27 mouse cellular contexts compared by ENCODE assay signal in the genomic region with DNA sequence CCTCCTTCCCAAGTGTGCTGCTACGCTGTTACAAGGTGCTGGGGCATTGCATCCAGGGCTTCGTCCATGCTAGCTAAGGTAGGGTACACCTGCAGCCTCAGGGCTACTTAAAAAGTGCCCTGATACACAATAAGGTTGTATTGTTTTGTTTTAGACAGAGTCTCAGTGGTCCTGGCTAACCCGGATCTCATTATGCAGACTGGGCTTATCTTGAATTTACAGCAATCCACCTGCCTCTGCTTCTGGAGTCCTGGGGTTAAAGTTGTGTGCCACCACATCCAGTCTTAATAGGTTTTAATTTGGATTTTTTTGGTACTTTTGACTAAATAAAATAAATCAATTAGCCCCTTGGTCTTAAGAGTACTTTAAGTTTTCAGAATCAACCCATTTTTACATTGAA. TPM values are rescaled to one million over a fixed set of nuclear protein-coding genes. Genes with fewer than 3 reads are reported as not detected.
DNase-seq lines count a peak whose midpoint lies in the region; ATAC-seq and TF ChIP-seq lines count a peak whose summit lies in the region.
"Had no signal": no experiment of that assay in that cellular context is flagged by ENCODE, and none has a peak within 500 bp of the region (broad histone marks: within the 10 kb centered on the region; RNA-seq: fewer than 3 reads in every experiment).

No protein-coding gene starts in this region.

- TF ChIP-seq RAD21 in MEL (IDR thresholded peaks at IDR 0.05; ENCODE audit: low read depth, low read length): no peak

- no peaks in the 10 kb centered on the region for H3K27me3 ChIP-seq in hindbrain, embryonic 10.5 days (ENCODE audit: insufficient read depth, poor library complexity, severe bottlenecking)
- H3K27me3 ChIP-seq in hindbrain, postnatal 0 days (ENCODE audit: insufficient read depth, low read length): no peaks in the 10 kb centered on the region
- H3K27me3 ChIP-seq in liver, embryonic 11.5 days (replicated peaks; ENCODE audit: control insufficient read depth, insufficient read depth, low read length): no peaks in the 10 kb centered on the region
- H3K27me3 ChIP-seq in MEL (ENCODE audit: control insufficient read depth in 1 of 2, insufficient read depth in 2 of 2, low read length in 2 of 2): no peaks in the 10 kb centered on the region
- H3K27me3 ChIP-seq: CH12.LX; embryonic facial prominence, embryonic 13.5 days; embryonic facial prominence, embryonic 15.5 days; forebrain, embryonic 12.5 days had no signal

- H3K79me2 ChIP-seq in MEL (ENCODE audit: control insufficient read depth, insufficient read depth, low read length, poor library complexity): no peaks in the 10 kb centered on the region

- no peak for ATAC-seq in hindbrain, postnatal 0 days
- 0 out of 2 replicates have a peak, but pooled peaks have one; percentile 49 for ATAC-seq in liver, embryonic 11.5 days (replicated peaks; ENCODE audit: low FRiP score)
- ATAC-seq in megakaryocyte-erythroid progenitor cell, adult 5-6 weeks (replicated peaks; ENCODE audit: low FRiP score, low TSS enrichment, poor library complexity, severe bottlenecking): peak; percentile 80
- ATAC-seq: CD4-positive, CD25-positive, alpha-beta regulatory T cell, adult 4 months; forebrain, embryonic 14.5 days had no signal

- no peaks in the 10 kb centered on the region for H3K9me3 ChIP-seq in hindbrain, embryonic 10.5 days
- H3K9me3 ChIP-seq in hindbrain, postnatal 0 days (ENCODE audit: low read length): no peaks in the 10 kb centered on the region
- no peaks in the 10 kb centered on the region for H3K9me3 ChIP-seq in liver, embryonic 11.5 days (ENCODE audit: control insufficient read depth, low read length)
- H3K9me3 ChIP-seq in MEL (replicated peaks; ENCODE audit: insufficient read depth, low read length): no peaks in the 10 kb centered on the region
- H3K9me3 ChIP-seq: embryonic facial prominence, embryonic 13.5 days; embryonic facial prominence, embryonic 15.5 days; forebrain, embryonic 10.5 days; forebrain, embryonic 12.5 days; G1E had no signal

- no peak overlapping the region for H3K4me2 ChIP-seq in hindbrain, postnatal 0 days (ENCODE audit: low read depth, low read length)
- no peak overlapping the region for H3K4me2 ChIP-seq in liver, embryonic 11.5 days
- H3K4me2 ChIP-seq: embryonic facial prominence, embryonic 13.5 days; embryonic facial prominence, embryonic 15.5 days; forebrain, embryonic 12.5 days had no signal

- 0 out of 4 replicates have a peak, but pooled peaks of 1 of the 2 experiments have one; percentile 22 for TF ChIP-seq POLR2A in MEL (IDR thresholded peaks at IDR 0.05; ENCODE audit: control insufficient read depth in 1 of 2, insufficient read depth in 1 of 2, low read depth in 1 of 2, low read length in 2 of 2, poor library complexity in 1 of 2)

- H3K9ac ChIP-seq in hindbrain, postnatal 0 days (replicated peaks; ENCODE audit: low read length): no peak overlapping the region
- no peak overlapping the region for H3K9ac ChIP-seq in liver, embryonic 11.5 days (ENCODE audit: low read depth, low read length)
- H3K9ac ChIP-seq in MEL (ENCODE audit: control insufficient read depth, low read depth, low read length, poor library complexity, severe bottlenecking): no peak overlapping the region
- H3K9ac ChIP-seq: embryonic facial prominence, embryonic 13.5 days; embryonic facial prominence, embryonic 15.5 days; forebrain, embryonic 12.5 days had no signal

- H3K36me3 ChIP-seq in hindbrain, embryonic 10.5 days: no peaks in the 10 kb centered on the region
- 0 out of 2 replicates have a peak, but pooled peaks cover 7% of the 10 kb centered on the region for H3K36me3 ChIP-seq in hindbrain, postnatal 0 days (ENCODE audit: insufficient read depth, low read length)
- H3K36me3 ChIP-seq in liver, embryonic 11.5 days (ENCODE audit: control insufficient read depth, insufficient read depth, low read length): no peaks in the 10 kb centered on the region
- H3K36me3 ChIP-seq in MEL (ENCODE audit: control insufficient read depth in 1 of 2, insufficient read depth in 2 of 2, low read length in 2 of 2): peaks cover 0 to 12% of the 10 kb centered on the region in 2 experiments; a peak in 2 of 4 replicates
- H3K36me3 ChIP-seq: embryonic facial prominence, embryonic 13.5 days; embryonic facial prominence, embryonic 15.5 days; forebrain, embryonic 10.5 days; forebrain, embryonic 12.5 days had no signal

- peak overlapping the region; percentile 41; the same call in 1 of the 2 replicates for H3K27ac ChIP-seq in hindbrain, embryonic 10.5 days
- no peak overlapping the region for H3K27ac ChIP-seq in hindbrain, postnatal 0 days
- no peak overlapping the region for H3K27ac ChIP-seq in liver, embryonic 11.5 days (ENCODE audit: low read depth, low read length)
- H3K27ac ChIP-seq in MEL (ENCODE audit: control insufficient read depth, low read depth, low read length): no peak overlapping the region
- H3K27ac ChIP-seq: embryonic facial prominence, embryonic 13.5 days; embryonic facial prominence, embryonic 15.5 days; forebrain, embryonic 10.5 days; forebrain, embryonic 12.5 days had no signal

- WGBS in hindbrain, embryonic 10.5 days: 79% methylated on average over 3 of the region's 3 CpGs
- WGBS in hindbrain, postnatal 0 days: 80% methylated on average over 3 of the region's 3 CpGs
- WGBS in liver, embryonic 11.5 days: 73% methylated on average over 3 of the region's 3 CpGs

- peaks cover 17% of the 10 kb centered on the region for H3K4me1 ChIP-seq in hindbrain, embryonic 10.5 days (replicated peaks)
- H3K4me1 ChIP-seq in hindbrain, postnatal 0 days (ENCODE audit: insufficient read depth, low read length): 0 out of 2 replicates have a peak, but pooled peaks cover 5% of the 10 kb centered on the region
- H3K4me1 ChIP-seq in liver, embryonic 11.5 days (replicated peaks; ENCODE audit: control insufficient read depth, insufficient read depth, low read length): 0 out of 2 replicates have a peak, but pooled peaks cover 5% of the 10 kb centered on the region
- peaks cover 13% of the 10 kb centered on the region in 2 experiments for H3K4me1 ChIP-seq in MEL (ENCODE audit: control insufficient read depth in 1 of 2, insufficient read depth in 2 of 2, low read length in 2 of 2)
- H3K4me1 ChIP-seq: embryonic facial prominence, embryonic 13.5 days; embryonic facial prominence, embryonic 15.5 days; forebrain, embryonic 12.5 days had no signal

- no peak overlapping the region for H3K4me3 ChIP-seq in hindbrain, embryonic 10.5 days
- no peak overlapping the region for H3K4me3 ChIP-seq in hindbrain, postnatal 0 days (ENCODE audit: low read length)
- no peak overlapping the region for H3K4me3 ChIP-seq in liver, embryonic 11.5 days (ENCODE audit: low read depth, low read length)
- no peak overlapping the region for H3K4me3 ChIP-seq in MEL (ENCODE audit: control insufficient read depth in 1 of 2, insufficient read depth in 1 of 2, low read depth in 2 of 2, low read length in 2 of 2)
- H3K4me3 ChIP-seq: embryonic facial prominence, embryonic 13.5 days; embryonic facial prominence, embryonic 15.5 days; erythroblast, embryonic 14.5 days; forebrain, embryonic 10.5 days; forebrain, embryonic 12.5 days had no signal

- no peak for TF ChIP-seq CTCF in hindbrain, postnatal 0 days (IDR thresholded peaks at IDR 0.05; ENCODE audit: low read depth)
- TF ChIP-seq CTCF in MEL (IDR thresholded peaks at IDR 0.05 in 2 of 3, conservative IDR thresholded peaks at IDR 0.05 in 1 of 3; ENCODE audit: control insufficient read depth in 1 of 3, insufficient read depth in 1 of 3, low read depth in 2 of 3, low read length in 3 of 3, poor library complexity in 1 of 3, severe bottlenecking in 1 of 3): no peak

- 0 out of 4 replicates have a peak, but pooled peaks of 1 of the 2 experiments have one; percentile 8 for TF ChIP-seq EP300 in MEL (IDR thresholded peaks at IDR 0.05; ENCODE audit: low read depth in 1 of 2, low read length in 2 of 2)

- DNase-seq in hindbrain, embryonic 10.5 days (ENCODE audit: low spot score): no peak
- no peak for DNase-seq in hindbrain, postnatal 0 days (ENCODE audit: low spot score)
- no peak for DNase-seq in liver, embryonic 11.5 days (ENCODE audit: low spot score)
- DNase-seq in liver: no peak
- no peak for DNase-seq in MEL (ENCODE audit: low read depth, low spot score)
- no peak for DNase-seq in spleen, adult 18-20 months
- DNase-seq: adrenal gland, adult 2 months; adrenal gland, postnatal 10 days; adrenal gland, postnatal 25 days; B cell, adult 2 months; cerebellum, adult 11 months; cerebellum, postnatal 36 days; embryo, embryonic 11 days had no signal

RNA-seq across cellular contexts. Expression of gene 9530077C05Rik, which starts 8.6 kb away (rescaled TPM):
- polyA plus RNA-seq in hindbrain, embryonic 10.5 days (2016; fragmentation: Nextera tagmentation; extraction: Ambion mirVana): 9.3 and 9.4 TPM in 2 replicates
- 13.8 and 15.5 TPM in 2 replicates for total RNA-seq in hindbrain, postnatal 0 days (2014; rRNA removed)
- polyA plus RNA-seq in hindbrain, postnatal 0 days (2015; fragmentation: Nextera tagmentation; extraction: Ambion mirVana): 15.0 and 16.8 TPM in 2 replicates
- 2.5 and 3.6 TPM in 2 replicates for polyA plus RNA-seq in liver, embryonic 11.5 days (2014; fragmentation: Nextera tagmentation; extraction: Ambion mirVana)
- 4.1 and 4.5 TPM in 2 replicates for total RNA-seq in MEL (2012; rRNA removed)
- polyA plus RNA-seq in MEL (2012; ENCODE audit: insufficient read depth in 1 of 2, insufficient read length in 2 of 2, low read depth in 1 of 2, low replicate concordance in 2 of 2, missing spikeins in 1 of 2): 1 to 10 TPM in 1 of 2 experiments, not detected in 1; 6.9 TPM
- total RNA-seq in megakaryocyte-erythroid progenitor cell, adult 5-6 weeks (2014; fragmentation: Nextera tagmentation): 5.8 and 10.7 TPM in 2 replicates
- total RNA-seq in megakaryocyte-erythroid progenitor cell, adult 5-6 weeks (2017): 11.7 and 16.4 TPM in 2 replicates

RNA-seq across cellular contexts. Expression of gene Anln, which starts 30.9 kb away (rescaled TPM):
- polyA plus RNA-seq in hindbrain, embryonic 10.5 days (2016; fragmentation: Nextera tagmentation; extraction: Ambion mirVana): 31.4 and 39.4 TPM in 2 replicates
- 6.3 and 6.8 TPM in 2 replicates for total RNA-seq in hindbrain, postnatal 0 days (2014; rRNA removed)
- 2.7 and 3.3 TPM in 2 replicates for polyA plus RNA-seq in hindbrain, postnatal 0 days (2015; fragmentation: Nextera tagmentation; extraction: Ambion mirVana)
- polyA plus RNA-seq in liver, embryonic 11.5 days (2014; fragmentation: Nextera tagmentation; extraction: Ambion mirVana): 42.6 and 45.5 TPM in 2 replicates
- total RNA-seq in MEL (2012; rRNA removed): 93.3 and 105 TPM in 2 replicates
- 100 to 1,000 TPM in 1 of 2 experiments, 10 to 100 TPM in 1; 93.3 to 114 TPM for polyA plus RNA-seq in MEL (2012; ENCODE audit: insufficient read depth in 1 of 2, insufficient read length in 2 of 2, low read depth in 1 of 2, low replicate concordance in 2 of 2, missing spikeins in 1 of 2)
- total RNA-seq in megakaryocyte-erythroid progenitor cell, adult 5-6 weeks (2014; fragmentation: Nextera tagmentation): 79.4 and 93.1 TPM in 2 replicates
- 59.5 and 67.9 TPM in 2 replicates for total RNA-seq in megakaryocyte-erythroid progenitor cell, adult 5-6 weeks (2017)

RNA-seq across cellular contexts. Expression of gene Gm17545, which starts 34.2 kb away (rescaled TPM):
- polyA plus RNA-seq in hindbrain, embryonic 10.5 days (2016; fragmentation: Nextera tagmentation; extraction: Ambion mirVana): not detected in 2 replicates
- total RNA-seq in hindbrain, postnatal 0 days (2014; rRNA removed): not detected in 2 replicates
- polyA plus RNA-seq in hindbrain, postnatal 0 days (2015; fragmentation: Nextera tagmentation; extraction: Ambion mirVana): not detected in 2 replicates
- not detected in 2 replicates for polyA plus RNA-seq in liver, embryonic 11.5 days (2014; fragmentation: Nextera tagmentation; extraction: Ambion mirVana)
- total RNA-seq in MEL (2012; rRNA removed): not detected in 2 replicates
- not detected for polyA plus RNA-seq in MEL (2012; ENCODE audit: insufficient read depth in 1 of 2, insufficient read length in 2 of 2, low read depth in 1 of 2, low replicate concordance in 2 of 2, missing spikeins in 1 of 2)
- not detected in 2 replicates for total RNA-seq in megakaryocyte-erythroid progenitor cell, adult 5-6 weeks (2014; fragmentation: Nextera tagmentation)
- not detected in 2 replicates for total RNA-seq in megakaryocyte-erythroid progenitor cell, adult 5-6 weeks (2017)
- total RNA-seq: adrenal gland, adult 2 months; adrenal gland, postnatal 10 days; adrenal gland, postnatal 25 days; adrenal gland, postnatal 4 days; CH12.LX; common myeloid progenitor, adult 5-6 weeks; G1E had no signal
- polyA plus RNA-seq: adrenal gland, adult 2 months; brain, embryonic 14.5 days; CD4-positive, CD25-positive, alpha-beta regulatory T cell, adult 4 months; embryonic facial prominence, embryonic 11.5 days; embryonic facial prominence, embryonic 13.5 days; embryonic facial prominence, embryonic 15.5 days; erythroblast, embryonic 14.5 days; forebrain, embryonic 10.5 days; forebrain, embryonic 12.5 days; forebrain, embryonic 14.5 days; G1E had no signal

RNA-seq across cellular contexts. Expression of gene Rp9, which starts 49.7 kb away (rescaled TPM):
- 46.5 and 49.1 TPM in 2 replicates for polyA plus RNA-seq in hindbrain, embryonic 10.5 days (2016; fragmentation: Nextera tagmentation; extraction: Ambion mirVana)
- 63.2 and 72.3 TPM in 2 replicates for total RNA-seq in hindbrain, postnatal 0 days (2014; rRNA removed)
- 75.1 and 81.4 TPM in 2 replicates for polyA plus RNA-seq in hindbrain, postnatal 0 days (2015; fragmentation: Nextera tagmentation; extraction: Ambion mirVana)
- polyA plus RNA-seq in liver, embryonic 11.5 days (2014; fragmentation: Nextera tagmentation; extraction: Ambion mirVana): 74.2 and 79.8 TPM in 2 replicates
- 334 and 405 TPM in 2 replicates for total RNA-seq in MEL (2012; rRNA removed)
- 100 to 1,000 TPM; 225 to 417 TPM for polyA plus RNA-seq in MEL (2012; ENCODE audit: insufficient read depth in 1 of 2, insufficient read length in 2 of 2, low read depth in 1 of 2, low replicate concordance in 2 of 2, missing spikeins in 1 of 2)
- 128 and 174 TPM in 2 replicates for total RNA-seq in megakaryocyte-erythroid progenitor cell, adult 5-6 weeks (2014; fragmentation: Nextera tagmentation)
- total RNA-seq in megakaryocyte-erythroid progenitor cell, adult 5-6 weeks (2017): 257 and 309 TPM in 2 replicates

RNA-seq across cellular contexts. Expression of gene Bbs9, which starts 55.6 kb away (rescaled TPM):
- polyA plus RNA-seq in hindbrain, embryonic 10.5 days (2016; fragmentation: Nextera tagmentation; extraction: Ambion mirVana): 15.0 and 16.0 TPM in 2 replicates
- 27.0 and 27.5 TPM in 2 replicates for total RNA-seq in hindbrain, postnatal 0 days (2014; rRNA removed)
- 14.0 and 15.2 TPM in 2 replicates for polyA plus RNA-seq in hindbrain, postnatal 0 days (2015; fragmentation: Nextera tagmentation; extraction: Ambion mirVana)
- polyA plus RNA-seq in liver, embryonic 11.5 days (2014; fragmentation: Nextera tagmentation; extraction: Ambion mirVana): 7.8 and 8.7 TPM in 2 replicates
- 15.1 and 18.5 TPM in 2 replicates for total RNA-seq in MEL (2012; rRNA removed)
- 10 to 100 TPM in 1 of 2 experiments, not detected in 1; 19.5 TPM for polyA plus RNA-seq in MEL (2012; ENCODE audit: insufficient read depth in 1 of 2, insufficient read length in 2 of 2, low read depth in 1 of 2, low replicate concordance in 2 of 2, missing spikeins in 1 of 2)
- total RNA-seq in megakaryocyte-erythroid progenitor cell, adult 5-6 weeks (2014; fragmentation: Nextera tagmentation): 12.2 and 25.8 TPM in 2 replicates
- total RNA-seq in megakaryocyte-erythroid progenitor cell, adult 5-6 weeks (2017): 17.8 and 20.2 TPM in 2 replicates
- polyA plus RNA-seq: erythroblast, embryonic 14.5 days had no signal
